Mouse (Mus musculus) forebrain, embryonic 15.5 days (tissue): ENCODE results near the gene Arhgef19. TPM values are rescaled to one million over a fixed set of nuclear protein-coding genes. Genes with fewer than 3 reads are reported as not detected.

Experiments used
- ATAC-seq: fragments of 200-750 bp; cut with Nextera tagmentation; replicated peaks from 2 replicates; pipeline ENCODE4 v1.8.0; 2017; ENCODE audit warnings: mild to moderate bottlenecking, moderate TSS enrichment, moderate library complexity
- H3K27ac ChIP-seq: fragments of 300-500 bp; sonication (generic); replicated peaks from 2 replicates; pipeline ENCODE4 v1.5.1; 2015; ENCODE audit warnings: mild to moderate bottlenecking, inconsistent platforms
- H3K27me3 ChIP-seq: fragments of 300-500 bp; sonication (generic); 2 replicates; pipeline ENCODE4 v1.6.1; 2015; ENCODE audit warnings: inconsistent platforms
- H3K36me3 ChIP-seq: fragments of 300-500 bp; sonication (generic); 2 replicates; pipeline ENCODE4 v1.6.1; 2015; ENCODE audit warnings: mild to moderate bottlenecking, inconsistent platforms
- H3K4me1 ChIP-seq: fragments of 300-500 bp; sonication (generic); 2 replicates; pipeline ENCODE4 v1.6.1; 2015; ENCODE audit warnings: inconsistent platforms
- H3K4me2 ChIP-seq: fragments of 300-500 bp; sonication (generic); replicated peaks from 2 replicates; pipeline ENCODE4 v1.6.1; 2015; ENCODE audit warnings: mild to moderate bottlenecking, inconsistent platforms
- H3K4me3 ChIP-seq: fragments of 300-500 bp; sonication (generic); 2 replicates; pipeline ENCODE4 v1.5.1; 2015; ENCODE audit warnings: mild to moderate bottlenecking, inconsistent platforms
- H3K9ac ChIP-seq: fragments of 300-500 bp; sonication (generic); replicated peaks from 2 replicates; pipeline ENCODE4 v1.6.1; 2015; ENCODE audit warnings: mild to moderate bottlenecking, inconsistent platforms
- H3K9me3 ChIP-seq: fragments of 300-500 bp; sonication (generic); 2 replicates; pipeline ENCODE4 v1.6.1; 2016; ENCODE audit warnings: inconsistent platforms
- WGBS: fragments of 180-500 bp; shearing (Covaris S2); methylation state at CpG from one replicate; pipeline ENCODE4 v1.1.7; 2015; ENCODE audit warnings: mixed read lengths; 5-methylcytosine and 5-hydroxymethylcytosine counted together
- polyA plus RNA-seq: library from polyadenylated mRNA; unstranded; fragments of >200 nt; fragmentation: Nextera tagmentation; extraction: Ambion mirVana; gene quantifications from 2 replicates; pipeline ENCODE4 v1.2.1, GENCODE M21; 2015

Gene Arhgef19
- 1.3 TPM in 2 replicates for polyA plus RNA-seq

- Histone ChIP-seq H3K36me3 (no peaks in the 10 kb centered on the region), H3K9me3 (no peaks in the 10 kb centered on the region), H3K27ac (no peak within 1 kb of the TSS), H3K4me1 (peaks cover 36% of the 10 kb centered on the region), H3K4me3 (peak within 1 kb of the TSS; percentile 39), H3K4me2 (peak within 1 kb of the TSS; percentile 65), H3K27me3 (peaks cover 44% of the 10 kb centered on the region), H3K9ac (peak within 1 kb of the TSS; percentile 34; the same call in 1 of the 2 replicates)
- ATAC-seq, result peak; percentile 79
- WGBS, result 2% methylated on average over 31 of the region's 31 CpGs
Observed at GRCm38 (mm10) chr4:141239388-141240125, at the start of gene Arhgef19. Arhgef19 (plus strand) TSS chr4:141239499.

GRCm38 (mm10) chr4:141191294-141191693 is 48.0 kb upstream of the Arhgef19 start:
- Histone ChIP-seq H3K36me3 (peaks cover 19% of the 10 kb centered on the region), H3K27ac (no peak overlapping the region), H3K4me1 (no peaks in the 10 kb centered on the region), H3K9me3 (no peaks in the 10 kb centered on the region), H3K9ac (no peak overlapping the region), H3K27me3 (no peaks in the 10 kb centered on the region), H3K4me3 (no peak overlapping the region), H3K4me2 (no peak overlapping the region)
- WGBS, result 93% methylated on average over 7 of the region's 7 CpGs
- no peak for ATAC-seq

- Histone ChIP-seq H3K36me3 (peaks cover 42% of the 10 kb centered on the region), H3K27ac (no peak overlapping the region), H3K4me1 (no peaks in the 10 kb centered on the region), H3K9ac (no peak overlapping the region), H3K4me3 (no peak overlapping the region), H3K9me3 (no peaks in the 10 kb centered on the region), H3K27me3 (no peaks in the 10 kb centered on the region), H3K4me2 (no peak overlapping the region)
- ATAC-seq, result no peak
- WGBS, result 94% methylated on average over 6 of the region's 6 CpGs
Observed at GRCm38 (mm10) chr4:141194553-141194952, 44.7 kb upstream of the Arhgef19 start.

- Histone ChIP-seq H3K4me3 (no peak overlapping the region), H3K36me3 (peaks cover 55% of the 10 kb centered on the region), H3K27me3 (no peaks in the 10 kb centered on the region), H3K27ac (no peak overlapping the region), H3K4me2 (no peak overlapping the region), H3K9me3 (no peaks in the 10 kb centered on the region), H3K9ac (no peak overlapping the region), H3K4me1 (no peaks in the 10 kb centered on the region)
- ATAC-seq, result no peak
- 94% methylated on average over 13 of the region's 13 CpGs for WGBS
Observed at GRCm38 (mm10) chr4:141196981-141197685, 42.2 kb upstream of the Arhgef19 start.

- no peak for ATAC-seq
- no peak overlapping the region for H3K4me3 ChIP-seq
- H3K9me3 ChIP-seq, result no peaks in the 10 kb centered on the region
- 94% methylated on average over 11 of the region's 13 CpGs for WGBS
- H3K4me1 ChIP-seq, result no peaks in the 10 kb centered on the region
- no peaks in the 10 kb centered on the region for H3K27me3 ChIP-seq
- no peak overlapping the region for H3K4me2 ChIP-seq
- H3K27ac ChIP-seq, result no peak overlapping the region
- H3K9ac ChIP-seq, result no peak overlapping the region
- peaks cover 55% of the 10 kb centered on the region for H3K36me3 ChIP-seq
Observed at GRCm38 (mm10) chr4:141197686-141198035, 41.6 kb upstream of the Arhgef19 start.

- H3K9me3 ChIP-seq, result no peaks in the 10 kb centered on the region
- WGBS, result 89% methylated on average over 11 of the region's 11 CpGs
- H3K27ac ChIP-seq, result no peak overlapping the region
- ATAC-seq, result no peak
- no peak overlapping the region for H3K4me2 ChIP-seq
- no peak overlapping the region for H3K9ac ChIP-seq
- H3K4me1 ChIP-seq, result no peaks in the 10 kb centered on the region
- no peak overlapping the region for H3K4me3 ChIP-seq
- peaks cover 43% of the 10 kb centered on the region for H3K36me3 ChIP-seq
- no peaks in the 10 kb centered on the region for H3K27me3 ChIP-seq
Observed at GRCm38 (mm10) chr4:141200906-141201305, 38.4 kb upstream of the Arhgef19 start.

GRCm38 (mm10) chr4:141202192-141202591 is 37.1 kb upstream of the Arhgef19 start:
- no peaks in the 10 kb centered on the region for H3K4me1 ChIP-seq
- no peak overlapping the region for H3K4me3 ChIP-seq
- no peak overlapping the region for H3K27ac ChIP-seq
- ATAC-seq, result no peak
- H3K9ac ChIP-seq, result no peak overlapping the region
- H3K27me3 ChIP-seq, result no peaks in the 10 kb centered on the region
- peaks cover 32% of the 10 kb centered on the region for H3K36me3 ChIP-seq
- H3K4me2 ChIP-seq, result no peak overlapping the region
- 94% methylated on average over 6 of the region's 6 CpGs for WGBS
- no peaks in the 10 kb centered on the region for H3K9me3 ChIP-seq

- no peak overlapping the region for H3K27ac ChIP-seq
- H3K9ac ChIP-seq, result no peak overlapping the region
- H3K27me3 ChIP-seq, result no peaks in the 10 kb centered on the region
- no peak for ATAC-seq
- H3K4me3 ChIP-seq, result no peak overlapping the region
- no peaks in the 10 kb centered on the region for H3K4me1 ChIP-seq
- no peaks in the 10 kb centered on the region for H3K9me3 ChIP-seq
- H3K36me3 ChIP-seq, result peaks cover 16% of the 10 kb centered on the region
- WGBS, result 75% methylated on average over 4 of the region's 4 CpGs
- no peak overlapping the region for H3K4me2 ChIP-seq
Observed at GRCm38 (mm10) chr4:141204580-141205061, 34.7 kb upstream of the Arhgef19 start.

GRCm38 (mm10) chr4:141207081-141207480 is 32.2 kb upstream of the Arhgef19 start:
- H3K4me3 ChIP-seq, result no peak overlapping the region
- ATAC-seq, result no peak

GRCm38 (mm10) chr4:141210524-141211219 is 28.6 kb upstream of the Arhgef19 start:
- Histone ChIP-seq H3K9ac (peak overlapping the region; percentile 9; the same call in 1 of the 2 replicates), H3K4me2 (peak overlapping the region; percentile 36)
- 77% methylated on average over 14 of the region's 14 CpGs for WGBS

More at GRCm38 (mm10) chr4:141207081-141207480, 32.2 kb upstream of the Arhgef19 start:
- H3K27ac ChIP-seq, result no peak overlapping the region
- no peak overlapping the region for H3K4me2 ChIP-seq
- no peaks in the 10 kb centered on the region; the same call in 1 of the 2 replicates for H3K36me3 ChIP-seq
- H3K4me1 ChIP-seq, result no peaks in the 10 kb centered on the region
- no peak overlapping the region for H3K9ac ChIP-seq
- no peaks in the 10 kb centered on the region for H3K9me3 ChIP-seq
- no peaks in the 10 kb centered on the region for H3K27me3 ChIP-seq
- WGBS, result 95% methylated on average over 5 of the region's 5 CpGs

GRCm38 (mm10) chr4:141211646-141212045 is 27.7 kb upstream of the Arhgef19 start:
- Histone ChIP-seq H3K4me3 (no peak overlapping the region), H3K4me2 (no peak overlapping the region), H3K9ac (no peak overlapping the region), H3K27ac (no peak overlapping the region), H3K27me3 (no peaks in the 10 kb centered on the region), H3K4me1 (peaks cover 12% of the 10 kb centered on the region), H3K36me3 (no peaks in the 10 kb centered on the region), H3K9me3 (no peaks in the 10 kb centered on the region)
- WGBS, result 96% methylated on average over 4 of the region's 4 CpGs
- ATAC-seq, result no peak

More at GRCm38 (mm10) chr4:141210524-141211219, 28.6 kb upstream of the Arhgef19 start:
- ATAC-seq, result no peak
- no peaks in the 10 kb centered on the region for H3K27me3 ChIP-seq
- no peaks in the 10 kb centered on the region for H3K36me3 ChIP-seq
- no peaks in the 10 kb centered on the region for H3K9me3 ChIP-seq
- H3K27ac ChIP-seq, result peak overlapping the region; percentile 51
- peaks cover 12% of the 10 kb centered on the region for H3K4me1 ChIP-seq
- H3K4me3 ChIP-seq, result peak overlapping the region; percentile 31

- Histone ChIP-seq H3K36me3 (no peaks in the 10 kb centered on the region), H3K4me3 (no peak overlapping the region), H3K4me2 (no peak overlapping the region), H3K9ac (no peak overlapping the region), H3K4me1 (peaks cover 12% of the 10 kb centered on the region), H3K27me3 (no peaks in the 10 kb centered on the region), H3K27ac (no peak overlapping the region), H3K9me3 (no peaks in the 10 kb centered on the region)
- 73% methylated on average over 9 of the region's 9 CpGs for WGBS
- peak; percentile 7; the same call in 1 of the 2 replicates for ATAC-seq
Observed at GRCm38 (mm10) chr4:141212892-141213291, 26.4 kb upstream of the Arhgef19 start.
